Mouse (Mus musculus) heart, postnatal 0 days (tissue): ENCODE measurements at regions not wholly inside any gene's neighbourhood (a gene's known extent, or its start where the extent isn't known, plus 50 kb on each side); places are given as distances from the start of the nearest gene placed in this dataset.
A peak's percentile ranks its signal among the peaks of the same experiment; 100 is the strongest.
"Not testable (repeated sequence)": the region's sequence is repeated elsewhere in the genome, so short reads cannot be mapped to it uniquely, and the experiment has no call there.

Experiments used
- ATAC-seq: fragments of 200-750 bp; cut with Nextera tagmentation; 2 replicates; pipeline ENCODE4 v1.8.0; 2017; ENCODE audit warnings: low read depth, moderate number of reproducible peaks, moderate library complexity; ENCODE audit not compliant: insufficient read depth
- DNase-seq: peaks from one replicate; pipeline ENCODE4 v3.0.0-alpha.2; 2016; ENCODE audit warnings: low spot score
- H3K27ac ChIP-seq: fragments of 300-500 bp; sonication (generic); 2 replicates; pipeline ENCODE4 v1.5.1; 2014; ENCODE audit warnings: low read depth, mild to moderate bottlenecking
- H3K27me3 ChIP-seq: fragments of 300-500 bp; sonication (generic); 2 replicates; pipeline ENCODE4 v1.6.1; 2014; ENCODE audit warnings: low read length, mixed read lengths; ENCODE audit not compliant: control insufficient read depth, insufficient read depth
- H3K36me3 ChIP-seq: fragments of 300-500 bp; sonication (generic); replicated peaks from 2 replicates; pipeline ENCODE4 v1.6.1; 2014; ENCODE audit warnings: low read length, mixed read lengths; ENCODE audit not compliant: control insufficient read depth, insufficient read depth
- H3K4me1 ChIP-seq: fragments of 300-500 bp; sonication (generic); 2 replicates; pipeline ENCODE4 v1.6.1; 2014; ENCODE audit warnings: antibody characterized with exemption; ENCODE audit not compliant: control insufficient read depth, insufficient read depth
- H3K4me2 ChIP-seq: fragments of 300-500 bp; sonication (generic); 2 replicates; pipeline ENCODE4 v1.6.1; 2014; ENCODE audit warnings: low read depth, mild to moderate bottlenecking, low read length, moderate library complexity
- H3K4me3 ChIP-seq: fragments of 300-500 bp; sonication (generic); 2 replicates; pipeline ENCODE4 v1.5.1; 2014; ENCODE audit warnings: low read depth, low read length
- H3K9ac ChIP-seq: fragments of 300-500 bp; sonication (generic); replicated peaks from 2 replicates; pipeline ENCODE4 v1.6.1; 2014; ENCODE audit warnings: low read depth, low read length, mixed read lengths
- H3K9me3 ChIP-seq: fragments of 300-500 bp; sonication (generic); replicated peaks from 2 replicates; pipeline ENCODE4 v1.6.1; 2016; ENCODE audit warnings: low read length; ENCODE audit not compliant: control insufficient read depth
- CTCF ChIP-seq: IDR thresholded peaks from 2 replicates; pipeline ENCODE4 v1.5.1; 2016; ENCODE audit warnings: antibody characterized with exemption, control low read depth, low read depth
- EP300 ChIP-seq: IDR thresholded peaks from 2 replicates; pipeline ENCODE4 v1.6.1; 2016; ENCODE audit warnings: antibody characterized with exemption, low read depth
- WGBS: fragments of 180-500 bp; shearing (Covaris S2); extraction: QIAGEN DNeasy Blood & Tissue Kit; methylation state at CpG from one replicate; pipeline ENCODE4 v1.1.7; 2014; 5-methylcytosine and 5-hydroxymethylcytosine counted together

DNA sequence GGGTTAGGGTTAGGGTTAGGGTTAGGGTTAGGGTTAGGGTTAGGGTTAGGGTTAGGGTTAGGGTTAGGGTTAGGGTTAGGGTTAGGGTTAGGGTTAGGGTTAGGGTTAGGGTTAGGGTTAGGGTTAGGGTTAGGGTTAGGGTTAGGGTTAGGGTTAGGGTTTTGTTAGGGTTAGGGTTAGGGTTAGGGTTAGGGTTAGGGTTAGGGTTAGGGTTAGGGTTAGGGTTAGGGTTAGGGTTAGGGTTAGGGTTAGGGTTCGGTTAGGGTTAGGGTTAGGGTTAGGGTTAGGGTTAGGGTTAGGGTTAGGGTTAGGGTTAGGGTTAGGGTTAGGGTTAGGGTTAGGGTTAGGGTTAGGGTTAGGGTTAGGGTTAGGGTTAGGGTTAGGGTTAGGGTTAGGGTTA, 124.7 kb upstream of the Fgf14 start:
- not testable (repeated sequence) for ATAC-seq, H3K9me3 ChIP-seq, H3K4me1 ChIP-seq, H3K27ac ChIP-seq, H3K4me3 ChIP-seq, DNase-seq, H3K36me3 ChIP-seq, H3K27me3 ChIP-seq, H3K9ac ChIP-seq, H3K4me2 ChIP-seq
- 0% methylated on average over 1 of the region's 1 CpGs for WGBS

GRCm38 (mm10) chr14:124800421-124800820, 123.5 kb upstream of the Fgf14 start:
- H3K4me2 ChIP-seq: no peak overlapping the region
- no peaks in the 10 kb centered on the region for H3K27me3 ChIP-seq
- H3K4me1 ChIP-seq: no peaks in the 10 kb centered on the region
- TF ChIP-seq CTCF: no peak
- TF ChIP-seq EP300: no peak
- H3K9me3 ChIP-seq: no peaks in the 10 kb centered on the region
- H3K4me3 ChIP-seq: no peak overlapping the region
- DNase-seq (no peak), ATAC-seq (no peak)
- no peaks in the 10 kb centered on the region for H3K36me3 ChIP-seq
- no peak overlapping the region for H3K27ac ChIP-seq
- 81% methylated on average over 5 of the region's 5 CpGs for whole genome bisulfite sequencing
- H3K9ac ChIP-seq: no peak overlapping the region

GRCm38 (mm10) chr14:124775402-124775801, 98.5 kb upstream of the Fgf14 start:
- ATAC-seq: no peak
- Histone ChIP-seq H3K9me3 (no peaks in the 10 kb centered on the region), H3K9ac (no peak overlapping the region), H3K4me2 (no peak overlapping the region), H3K36me3 (no peaks in the 10 kb centered on the region), H3K27ac (no peak overlapping the region), H3K4me3 (no peak overlapping the region), H3K4me1 (no peaks in the 10 kb centered on the region), H3K27me3 (no peaks in the 10 kb centered on the region)
- TF ChIP-seq EP300: no peak
- no peak for TF ChIP-seq CTCF
- DNase-seq: no peak

- Histone ChIP-seq H3K36me3 (no peaks in the 10 kb centered on the region), H3K9ac (no peak overlapping the region), H3K9me3 (no peaks in the 10 kb centered on the region), H3K27ac (no peak overlapping the region), H3K27me3 (no peaks in the 10 kb centered on the region), H3K4me2 (no peak overlapping the region), H3K4me1 (no peaks in the 10 kb centered on the region), H3K4me3 (no peak overlapping the region)
- no peak for ATAC-seq
- no peak for DNase-seq
- TF ChIP-seq EP300: no peak
- TF ChIP-seq CTCF: no peak
- 37% methylated on average over 3 of the region's 3 CpGs for WGBS
These were observed 91.1 kb upstream of the Fgf14 start for GRCm38 (mm10) chr14:124767996-124768395.

DNA sequence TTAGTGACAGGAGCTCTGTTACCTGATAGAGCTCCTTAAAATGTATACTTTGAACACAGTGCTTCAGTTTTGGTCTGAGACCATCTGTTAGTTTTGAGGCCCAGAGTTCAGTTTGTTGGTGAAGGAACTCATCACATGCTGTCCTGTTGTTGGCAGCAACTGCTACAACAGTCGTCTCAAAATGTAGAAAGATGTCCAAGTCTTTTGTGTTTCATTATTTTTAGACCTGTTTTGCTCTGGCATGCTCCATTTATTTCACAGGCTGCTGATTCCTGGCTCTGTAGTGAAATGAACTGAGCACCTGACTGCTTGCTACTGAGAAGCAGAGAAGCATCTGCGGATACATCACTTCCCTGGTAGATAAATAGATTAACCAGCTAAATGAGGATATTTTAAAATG, 90.3 kb upstream of the Fgf14 start:
- DNase-seq (no peak), ATAC-seq (no peak)
- Histone ChIP-seq H3K9ac (no peak overlapping the region), H3K36me3 (no peaks in the 10 kb centered on the region), H3K4me1 (no peaks in the 10 kb centered on the region), H3K27me3 (no peaks in the 10 kb centered on the region), H3K4me2 (no peak overlapping the region), H3K4me3 (no peak overlapping the region), H3K9me3 (no peaks in the 10 kb centered on the region), H3K27ac (no peak overlapping the region)
- WGBS: 38% methylated on average over 2 of the region's 2 CpGs
- TF ChIP-seq CTCF (no peak), EP300 (no peak)

DNA sequence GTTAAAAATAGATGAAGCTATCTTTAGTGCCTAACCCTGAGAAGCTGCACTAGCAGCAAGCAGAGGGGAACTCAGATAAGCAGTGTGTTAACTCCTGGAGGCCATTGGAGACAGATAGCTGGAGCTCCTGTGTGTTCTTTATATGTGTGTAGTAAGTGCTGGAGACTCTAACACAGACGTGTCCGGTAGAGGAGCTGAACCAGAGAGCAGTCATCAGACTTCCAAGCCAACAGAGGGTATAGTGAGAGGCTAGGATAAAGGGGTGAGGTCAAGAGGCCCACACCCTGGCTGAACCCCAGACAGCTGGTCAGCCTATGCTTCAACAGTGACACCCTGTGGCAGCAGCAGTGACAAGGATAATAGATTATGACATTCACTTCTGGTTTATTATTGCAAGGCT, 65.6 kb upstream of the Fgf14 start:
- H3K36me3 ChIP-seq: no peaks in the 10 kb centered on the region
- 0 out of 2 replicates have a peak, but pooled peaks cover 3% of the 10 kb centered on the region for H3K9me3 ChIP-seq
- H3K4me3 ChIP-seq: no peak overlapping the region
- H3K4me1 ChIP-seq: no peaks in the 10 kb centered on the region
- TF ChIP-seq CTCF (peak; percentile 77), EP300 (no peak)
- H3K4me2 ChIP-seq: peak overlapping the region; percentile 38; the same call in 1 of the 2 replicates
- peak overlapping the region; percentile 64 for H3K27ac ChIP-seq
- no peaks in the 10 kb centered on the region for H3K27me3 ChIP-seq
- H3K9ac ChIP-seq: no peak overlapping the region
- peak; percentile 39 for DNase-seq
- ATAC-seq: peak; percentile 87
- WGBS: 6% methylated on average over 2 of the region's 2 CpGs
